Mouse (Mus musculus) R1 (cell line): ENCODE measurements around the gene Wdr90.

ENCODE experiments used
- DNase-seq: peaks from one replicate; pipeline ENCODE4 v3.0.0-alpha.2; 2018; ENCODE audit warnings: low read depth, low spot score

The Wdr90 gene

GRCm38 (mm10) chr17:25860832-25861703 lies at the start of gene Wdr90:
Gene Wdr90 (minus strand): TSS chr17:25861501.
- peak; percentile 89 for DNase-seq

DNA sequence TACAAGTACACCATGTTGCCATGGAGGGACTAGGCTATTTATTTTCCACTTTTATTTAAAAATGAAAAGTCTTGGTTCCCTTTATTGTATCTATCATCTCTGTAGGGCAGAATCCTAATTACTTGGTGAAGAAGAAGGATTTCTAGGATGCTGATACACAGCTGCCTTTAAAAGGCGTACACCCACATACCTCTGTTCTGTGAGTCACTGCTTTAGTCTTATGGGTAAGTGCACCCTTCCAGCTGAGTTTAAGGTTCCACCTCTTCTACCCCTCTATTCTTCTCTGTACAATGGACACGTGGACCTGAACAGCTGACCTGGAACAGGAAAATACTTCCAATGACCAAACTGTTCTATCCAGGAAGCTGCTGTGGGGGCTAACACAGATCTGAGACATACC lies 46.3 kb upstream of the Wdr90 start:
- no peak for DNase-seq

- no peak for DNase-seq
Observed at GRCm38 (mm10) chr17:25903061-25903460, 41.8 kb upstream of the Wdr90 start.

- peak; percentile 57 for DNase-seq
Observed at GRCm38 (mm10) chr17:25900193-25900592, 38.9 kb upstream of the Wdr90 start.

GRCm38 (mm10) chr17:25895891-25896290 lies 34.6 kb upstream of the Wdr90 start:
- DNase-seq: no peak

GRCm38 (mm10) chr17:25895415-25895814 lies 34.1 kb upstream of the Wdr90 start:
- no peak for DNase-seq

GRCm38 (mm10) chr17:25893975-25894617 lies 32.8 kb upstream of the Wdr90 start:
- peak; percentile 82 for DNase-seq

DNA sequence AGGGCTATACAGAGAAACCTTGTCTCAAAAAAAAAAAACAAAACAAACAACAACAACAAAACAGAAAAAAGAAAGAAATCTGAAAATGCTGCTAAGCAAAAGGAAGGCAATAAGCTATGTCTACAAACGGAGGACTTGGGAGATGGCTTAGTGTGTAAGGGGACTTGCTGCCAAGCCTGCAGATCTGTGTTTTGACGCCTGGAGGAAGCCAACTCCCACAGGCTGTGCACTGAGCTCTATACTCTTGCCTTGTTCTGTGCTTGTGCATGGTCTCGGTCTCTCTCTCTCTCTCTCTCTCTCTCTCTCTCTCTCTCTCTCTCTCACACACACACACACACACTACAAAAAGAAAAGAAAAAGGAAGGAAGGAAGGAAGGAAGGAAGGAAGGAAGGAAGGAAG lies 27.5 kb upstream of the Wdr90 start:
- DNase-seq: no peak

DNA sequence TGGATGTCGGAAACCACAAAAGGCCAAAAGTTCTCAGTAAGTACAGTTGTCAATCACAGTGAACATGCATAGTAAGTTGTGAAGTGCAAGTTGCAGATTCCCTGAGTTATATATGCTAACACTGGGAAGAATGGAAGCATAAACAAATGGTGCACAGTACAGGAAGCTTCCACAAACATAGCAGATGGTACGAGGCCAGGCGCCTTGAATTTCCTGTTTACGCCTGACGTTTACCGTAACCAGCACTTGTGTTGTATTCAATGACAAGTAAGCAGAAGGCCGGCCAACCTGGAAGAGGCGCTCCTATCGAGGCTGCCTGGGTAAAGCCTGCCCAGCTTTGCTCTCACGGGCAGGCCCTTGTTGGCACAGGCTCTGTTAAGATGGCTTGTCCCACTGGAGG lies 26.2 kb upstream of the Wdr90 start:
- DNase-seq: no peak

DNA sequence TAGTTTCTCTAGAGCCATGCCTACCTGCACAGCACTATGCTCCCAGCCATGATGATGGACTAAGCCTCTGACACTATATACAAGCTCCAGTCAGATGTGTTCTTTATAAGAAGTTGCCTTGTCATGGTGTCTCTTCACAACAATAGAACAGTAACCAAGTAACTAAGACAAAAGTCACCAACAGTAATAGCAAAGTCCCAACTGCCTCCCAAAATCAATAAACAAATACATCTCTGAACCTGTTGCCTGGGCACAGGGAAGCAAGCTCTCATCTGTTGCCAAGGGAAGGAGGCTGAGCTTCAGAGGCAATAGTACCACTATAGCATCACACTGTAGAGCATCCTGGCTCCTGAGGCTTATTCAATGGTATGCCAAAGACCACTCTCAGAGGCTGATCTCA lies 25.5 kb upstream of the Wdr90 start:
- no peak for DNase-seq

DNA sequence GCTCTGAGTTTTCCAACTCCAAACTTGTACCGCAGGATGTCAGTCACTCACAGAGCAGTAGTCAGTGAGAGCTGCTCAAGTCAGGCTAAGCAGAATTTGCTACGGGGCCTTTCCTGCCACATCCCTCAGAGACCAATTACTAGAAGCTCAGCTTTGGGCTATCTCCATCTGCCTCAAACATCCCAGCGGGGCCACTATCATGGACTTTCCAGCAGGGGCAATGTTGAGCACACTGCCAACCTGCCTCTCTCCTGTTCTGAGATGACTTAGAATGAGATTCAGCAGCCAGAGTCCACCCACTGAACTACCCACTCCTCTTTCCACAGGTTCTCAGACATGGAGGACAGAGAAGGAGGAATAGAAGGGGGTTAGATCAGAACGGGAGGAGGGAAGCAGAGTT lies 24.3 kb upstream of the Wdr90 start:
- peak; percentile 75 for DNase-seq

- no peak for DNase-seq
Observed at GRCm38 (mm10) chr17:25883824-25884223, 22.5 kb upstream of the Wdr90 start.

- no peak for DNase-seq
Observed at GRCm38 (mm10) chr17:25883268-25883667, 22.0 kb upstream of the Wdr90 start.

DNA sequence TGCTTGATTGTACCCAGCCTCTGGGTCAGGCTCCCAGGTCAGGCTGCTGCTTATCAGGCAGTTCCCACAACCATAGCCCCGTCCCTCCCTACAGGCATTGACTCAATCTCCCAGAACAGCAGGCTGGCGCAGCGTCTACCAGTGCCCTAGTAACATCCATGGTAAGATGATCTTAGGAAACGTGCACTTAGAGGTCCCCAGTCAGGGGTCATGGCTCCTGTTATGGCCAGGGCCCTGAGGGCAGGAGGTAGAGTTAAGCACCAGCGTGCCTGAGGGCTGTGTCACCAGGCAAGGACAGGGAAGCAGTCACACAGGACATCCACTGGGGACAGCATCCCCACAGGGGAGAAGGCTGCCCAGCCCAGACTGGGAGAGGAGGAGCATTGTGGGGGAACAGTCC lies 21.0 kb upstream of the Wdr90 start:
- no peak for DNase-seq

GRCm38 (mm10) chr17:25881691-25882090 lies 20.4 kb upstream of the Wdr90 start:
- no peak for DNase-seq

DNA sequence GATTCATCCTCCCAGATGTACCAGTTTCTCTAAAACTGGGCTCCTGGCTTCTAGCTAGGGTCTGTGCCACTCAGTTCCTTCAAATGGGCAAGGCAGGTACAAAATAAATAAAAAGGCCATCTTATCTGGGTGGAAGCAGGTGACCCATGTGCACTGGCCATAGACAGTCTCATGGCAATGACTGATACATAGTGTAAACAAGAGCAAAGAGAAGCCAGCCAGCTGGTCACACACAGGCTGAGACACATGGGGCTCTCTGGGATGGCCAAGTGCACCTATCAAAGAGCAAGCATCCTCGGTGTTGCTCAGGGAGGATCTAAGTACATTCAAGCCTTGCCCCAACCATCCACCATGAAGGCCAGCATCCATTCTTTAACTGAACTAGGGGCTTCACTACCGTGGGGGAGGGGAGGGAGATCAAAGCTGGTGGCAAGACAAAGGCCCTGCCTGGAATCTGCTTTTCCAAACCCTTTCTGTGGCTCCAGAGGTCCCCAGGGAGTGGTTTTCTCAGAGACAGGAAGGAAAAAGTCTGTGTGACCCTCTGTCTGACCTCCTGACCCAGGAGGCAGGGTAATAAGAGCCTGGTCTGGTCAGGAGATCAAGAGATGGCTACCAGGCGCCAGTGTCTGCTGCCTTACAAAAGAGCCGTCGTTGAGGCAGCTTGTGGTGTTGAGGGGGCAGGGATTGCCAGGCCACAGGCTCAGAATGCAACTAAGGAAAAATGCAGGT lies 19.8 kb upstream of the Wdr90 start:
- peak; percentile 78 for DNase-seq

GRCm38 (mm10) chr17:25880196-25880910 lies 19.1 kb upstream of the Wdr90 start, which contains the start of gene Wfikkn1:
Gene Wfikkn1 (minus strand): TSS chr17:25880858.
- DNase-seq: no peak

DNA sequence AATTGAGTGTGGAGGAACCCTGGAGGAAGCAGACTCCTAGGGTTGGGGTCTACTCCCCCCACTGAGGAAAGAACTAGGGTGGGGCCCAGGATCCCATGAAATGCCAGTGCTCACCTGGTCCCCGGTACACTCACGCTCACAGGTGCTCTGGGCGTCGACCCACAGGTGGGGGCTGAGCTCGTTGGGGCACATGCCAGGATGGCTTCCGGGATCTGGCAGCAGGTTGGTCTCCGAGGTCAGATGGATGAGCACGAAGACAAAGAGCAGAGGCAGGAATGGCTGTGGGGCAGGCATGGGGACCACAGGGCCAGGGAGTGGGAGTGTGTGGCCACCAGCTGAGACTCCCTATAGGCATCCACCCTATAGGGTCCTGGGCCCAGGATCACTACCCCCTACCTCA lies 18.4 kb upstream of the Wdr90 start:
- DNase-seq: no peak

- peak; percentile 85 for DNase-seq
Observed at GRCm38 (mm10) chr17:25879261-25879660, 18.0 kb upstream of the Wdr90 start.

GRCm38 (mm10) chr17:25878611-25879180 lies 17.4 kb upstream of the Wdr90 start:
- DNase-seq: no peak
